Mouse (Mus musculus) thymus, adult 2 months (tissue): ENCODE data around the gene Ly6g5c.

Experiments
- CTCF ChIP-seq: fragments of 200-500 bp; IDR thresholded peaks from 2 replicates; pipeline ENCODE4 v1.5.1; 2012; ENCODE audit warnings: mild to moderate bottlenecking, control low read depth, low read length, moderate library complexity, borderline replicate concordance; ENCODE audit not compliant: control insufficient read depth, poor library complexity, insufficient read depth; ENCODE audit errors: extremely low read depth
- POLR2A ChIP-seq: fragments of 200-500 bp; IDR thresholded peaks from 2 replicates; pipeline ENCODE4 v1.6.1; 2012; ENCODE audit warnings: mild to moderate bottlenecking, low read length, control low read depth, moderate library complexity; ENCODE audit not compliant: control insufficient read depth, poor library complexity, insufficient read depth; ENCODE audit errors: extremely low read depth

DNA sequence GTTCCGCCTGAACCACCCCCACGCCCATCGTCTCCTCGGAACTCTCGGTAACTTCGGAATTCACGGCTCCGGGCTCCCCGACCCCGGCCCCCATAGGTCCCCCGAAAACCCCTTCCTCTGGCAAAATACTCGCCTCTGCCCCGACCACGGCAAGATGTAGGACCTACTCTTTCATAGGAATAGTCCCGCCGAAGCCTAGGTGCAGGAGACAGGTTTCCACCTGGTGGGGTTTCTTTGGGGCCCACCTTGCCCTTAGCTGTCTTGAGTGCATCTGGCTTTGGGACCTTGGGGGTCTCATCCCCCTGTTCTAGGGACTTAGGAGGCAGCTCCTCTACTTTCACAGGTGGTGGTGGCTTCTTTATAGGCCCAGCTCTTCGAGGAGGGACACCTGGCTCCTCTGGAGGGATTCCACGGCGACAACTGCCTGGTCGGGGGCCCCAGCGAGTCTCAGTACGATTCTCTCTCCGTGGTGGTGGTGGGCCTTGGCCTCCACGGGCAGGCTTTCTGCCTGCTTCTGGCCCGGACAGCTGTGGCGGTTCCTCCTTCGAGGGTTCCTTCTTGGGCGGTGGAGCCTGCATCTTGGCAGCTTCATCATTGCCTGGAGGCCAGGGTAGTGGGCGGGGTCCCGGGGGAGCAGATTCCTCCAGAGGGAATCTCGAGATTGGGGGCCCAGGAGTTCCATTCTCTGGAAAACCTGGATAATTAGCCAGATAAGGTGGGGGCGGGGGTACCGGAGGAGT lies 48.6 kb downstream of the Ly6g5c start:
- TF ChIP-seq CTCF (no peak), POLR2A (no peak)
